Mouse (Mus musculus): ENCODE measurements around the gene Usp29.

GRCm38 (mm10) chr7:6707416-6708015 lies 22.9 kb upstream of the Usp29 start:
- TF ChIP-seq CTCF (IDR thresholded peaks at IDR 0.05; ENCODE audit: low read depth) (no peak), EP300 (IDR thresholded peaks at IDR 0.05; ENCODE audit: low read depth) (no peak)
